Mouse (Mus musculus): Measurements from ENCODE around the gene Gpr35. TPM values are rescaled to one million over a fixed set of nuclear protein-coding genes. Genes with fewer than 3 reads are reported as not detected.

Gpr35 gene
- polyA plus RNA-seq, 1 experiment from 2014 or later: 0.54 TPM

- H3K9ac ChIP-seq (ENCODE audit: low read length): no peak overlapping the region
- 92% methylated on average over 9 of the region's 9 CpGs for WGBS
- no peak for ATAC-seq (ENCODE audit: insufficient number of reproducible peaks, insufficient read depth, low FRiP score, low read depth)
Observed at GRCm38 (mm10) chr1:92916725-92917124, 33.9 kb upstream of the Gpr35 start.

GRCm38 (mm10) chr1:92919151-92919550 lies 31.5 kb upstream of the Gpr35 start:
- peaks cover 65% of the 10 kb centered on the region for H3K36me3 ChIP-seq (ENCODE audit: control insufficient read depth, insufficient read depth, low read length)
- H3K4me2 ChIP-seq (ENCODE audit: low read length): no peak overlapping the region
- no peaks in the 10 kb centered on the region for H3K27me3 ChIP-seq (ENCODE audit: control insufficient read depth, insufficient read depth, low read length)
- no peak overlapping the region for H3K27ac ChIP-seq (replicated peaks in 1 of 2; ENCODE audit: control insufficient read depth in 1 of 2, insufficient read depth in 1 of 2, low read depth in 2 of 2, low read length in 2 of 2)
- peaks cover 9 to 24% of the 10 kb centered on the region in 2 experiments for H3K4me1 ChIP-seq (ENCODE audit: control insufficient read depth in 2 of 2, insufficient read depth in 2 of 2, low read length in 2 of 2)
- H3K4me3 ChIP-seq (ENCODE audit: control insufficient read depth in 1 of 2, insufficient read depth in 1 of 2, low read depth in 1 of 2, low read length in 2 of 2): no peak overlapping the region
- WGBS: 97% methylated on average over 11 of the region's 11 CpGs
- H3K9me3 ChIP-seq (ENCODE audit: control insufficient read depth, low read length): no peaks in the 10 kb centered on the region
- no peak overlapping the region for H3K9ac ChIP-seq (ENCODE audit: low read length)
- no peak for ATAC-seq (ENCODE audit: insufficient number of reproducible peaks, insufficient read depth, low FRiP score, low read depth)

More at GRCm38 (mm10) chr1:92916725-92917124, 33.9 kb upstream of the Gpr35 start:
- H3K27me3 ChIP-seq (ENCODE audit: control insufficient read depth, insufficient read depth, low read length): no peaks in the 10 kb centered on the region
- peaks cover 14 to 30% of the 10 kb centered on the region in 2 experiments for H3K4me1 ChIP-seq (ENCODE audit: control insufficient read depth in 2 of 2, insufficient read depth in 2 of 2, low read length in 2 of 2)
- H3K4me3 ChIP-seq (ENCODE audit: control insufficient read depth in 1 of 2, insufficient read depth in 1 of 2, low read depth in 1 of 2, low read length in 2 of 2): no peak overlapping the region
- no peak overlapping the region for H3K4me2 ChIP-seq (ENCODE audit: low read length)
- H3K27ac ChIP-seq (replicated peaks in 1 of 2; ENCODE audit: control insufficient read depth in 1 of 2, insufficient read depth in 1 of 2, low read depth in 2 of 2, low read length in 2 of 2): no peak overlapping the region
- peaks cover 68% of the 10 kb centered on the region for H3K36me3 ChIP-seq (ENCODE audit: control insufficient read depth, insufficient read depth, low read length)
- no peaks in the 10 kb centered on the region for H3K9me3 ChIP-seq (ENCODE audit: control insufficient read depth, low read length)

GRCm38 (mm10) chr1:92919775-92920174 lies 30.9 kb upstream of the Gpr35 start:
- Histone ChIP-seq H3K9ac (ENCODE audit: low read length) (no peak overlapping the region), H3K4me1 (ENCODE audit: control insufficient read depth in 2 of 2, insufficient read depth in 2 of 2, low read length in 2 of 2) (peaks cover 9 to 24% of the 10 kb centered on the region in 2 experiments), H3K27ac (replicated peaks in 1 of 2; ENCODE audit: control insufficient read depth in 1 of 2, insufficient read depth in 1 of 2, low read depth in 2 of 2, low read length in 2 of 2) (no peak overlapping the region), H3K9me3 (ENCODE audit: control insufficient read depth, low read length) (no peaks in the 10 kb centered on the region), H3K27me3 (ENCODE audit: control insufficient read depth, insufficient read depth, low read length) (no peaks in the 10 kb centered on the region), H3K36me3 (ENCODE audit: control insufficient read depth, insufficient read depth, low read length) (peaks cover 61% of the 10 kb centered on the region), H3K4me3 (ENCODE audit: control insufficient read depth in 1 of 2, insufficient read depth in 1 of 2, low read depth in 1 of 2, low read length in 2 of 2) (no peak overlapping the region), H3K4me2 (ENCODE audit: low read length) (no peak overlapping the region)
- no peak for ATAC-seq (ENCODE audit: insufficient number of reproducible peaks, insufficient read depth, low FRiP score, low read depth)
- 89% methylated on average over 12 of the region's 12 CpGs for WGBS

- Histone ChIP-seq H3K36me3 (ENCODE audit: control insufficient read depth, insufficient read depth, low read length) (peaks cover 52% of the 10 kb centered on the region), H3K27ac (replicated peaks in 1 of 2; ENCODE audit: control insufficient read depth in 1 of 2, insufficient read depth in 1 of 2, low read depth in 2 of 2, low read length in 2 of 2) (peak overlapping the region in 1 of 2 experiments; percentile 21; a peak in 1 of 4 replicates), H3K27me3 (ENCODE audit: control insufficient read depth, insufficient read depth, low read length) (no peaks in the 10 kb centered on the region), H3K9me3 (ENCODE audit: control insufficient read depth, low read length) (no peaks in the 10 kb centered on the region), H3K9ac (ENCODE audit: low read length) (no peak overlapping the region), H3K4me3 (ENCODE audit: control insufficient read depth in 1 of 2, insufficient read depth in 1 of 2, low read depth in 1 of 2, low read length in 2 of 2) (no peak overlapping the region), H3K4me1 (ENCODE audit: control insufficient read depth in 2 of 2, insufficient read depth in 2 of 2, low read length in 2 of 2) (peaks cover 9 to 24% of the 10 kb centered on the region in 2 experiments), H3K4me2 (ENCODE audit: low read length) (no peak overlapping the region)
- ATAC-seq (ENCODE audit: insufficient number of reproducible peaks, insufficient read depth, low FRiP score, low read depth): no peak
- WGBS: 68% methylated on average over 7 of the region's 7 CpGs
Observed at GRCm38 (mm10) chr1:92920474-92921200, 30.0 kb upstream of the Gpr35 start.

- no peaks in the 10 kb centered on the region for H3K27me3 ChIP-seq (ENCODE audit: control insufficient read depth, insufficient read depth, low read length)
- H3K4me3 ChIP-seq (ENCODE audit: control insufficient read depth in 1 of 2, insufficient read depth in 1 of 2, low read depth in 1 of 2, low read length in 2 of 2): no peak overlapping the region
- 39% methylated on average over 4 of the region's 4 CpGs for WGBS
- peaks cover 9 to 24% of the 10 kb centered on the region in 2 experiments for H3K4me1 ChIP-seq (ENCODE audit: control insufficient read depth in 2 of 2, insufficient read depth in 2 of 2, low read length in 2 of 2)
- H3K4me2 ChIP-seq (ENCODE audit: low read length): no peak overlapping the region
- peak overlapping the region; percentile 21 to 46; a peak in 3 of 4 replicates for H3K27ac ChIP-seq (replicated peaks in 1 of 2; ENCODE audit: control insufficient read depth in 1 of 2, insufficient read depth in 1 of 2, low read depth in 2 of 2, low read length in 2 of 2)
- no peaks in the 10 kb centered on the region for H3K9me3 ChIP-seq (ENCODE audit: control insufficient read depth, low read length)
- no peak for ATAC-seq (ENCODE audit: insufficient number of reproducible peaks, insufficient read depth, low FRiP score, low read depth)
- H3K36me3 ChIP-seq (ENCODE audit: control insufficient read depth, insufficient read depth, low read length): peaks cover 44% of the 10 kb centered on the region
- no peak overlapping the region for H3K9ac ChIP-seq (ENCODE audit: low read length)
Observed at GRCm38 (mm10) chr1:92921496-92921895, 29.2 kb upstream of the Gpr35 start.

GRCm38 (mm10) chr1:92930171-92930706 lies 20.4 kb upstream of the Gpr35 start:
- 12% methylated on average over 1 of the region's 1 CpGs for WGBS
- Histone ChIP-seq H3K9ac (ENCODE audit: low read length) (no peak overlapping the region), H3K4me1 (ENCODE audit: control insufficient read depth in 2 of 2, insufficient read depth in 2 of 2, low read length in 2 of 2) (peaks cover 3 to 10% of the 10 kb centered on the region in 2 experiments; a peak in 3 of 4 replicates), H3K27me3 (ENCODE audit: control insufficient read depth, insufficient read depth, low read length) (no peaks in the 10 kb centered on the region), H3K36me3 (ENCODE audit: control insufficient read depth, insufficient read depth, low read length) (no peaks in the 10 kb centered on the region), H3K4me3 (ENCODE audit: control insufficient read depth in 1 of 2, insufficient read depth in 1 of 2, low read depth in 1 of 2, low read length in 2 of 2) (no peak overlapping the region), H3K27ac (replicated peaks in 1 of 2; ENCODE audit: control insufficient read depth in 1 of 2, insufficient read depth in 1 of 2, low read depth in 2 of 2, low read length in 2 of 2) (no peak overlapping the region), H3K4me2 (ENCODE audit: low read length) (no peak overlapping the region), H3K9me3 (ENCODE audit: control insufficient read depth, low read length) (peaks cover 5% of the 10 kb centered on the region; the same call in 1 of the 2 replicates)
- no peak for ATAC-seq (ENCODE audit: insufficient number of reproducible peaks, insufficient read depth, low FRiP score, low read depth)

GRCm38 (mm10) chr1:92933611-92934010 lies 17.1 kb upstream of the Gpr35 start:
- H3K4me1 ChIP-seq (ENCODE audit: control insufficient read depth in 2 of 2, insufficient read depth in 2 of 2, low read length in 2 of 2): peaks cover 7 to 21% of the 10 kb centered on the region in 2 experiments
- peaks cover 5% of the 10 kb centered on the region; the same call in 1 of the 2 replicates for H3K9me3 ChIP-seq (ENCODE audit: control insufficient read depth, low read length)
- 71% methylated on average over 4 of the region's 4 CpGs for WGBS
- peak overlapping the region; percentile 82 for H3K4me2 ChIP-seq (ENCODE audit: low read length)
- peaks cover 9% of the 10 kb centered on the region for H3K36me3 ChIP-seq (ENCODE audit: control insufficient read depth, insufficient read depth, low read length)
- peak overlapping the region; percentile 85 to 95 for H3K27ac ChIP-seq (replicated peaks in 1 of 2; ENCODE audit: control insufficient read depth in 1 of 2, insufficient read depth in 1 of 2, low read depth in 2 of 2, low read length in 2 of 2)
- ATAC-seq (ENCODE audit: insufficient number of reproducible peaks, insufficient read depth, low FRiP score, low read depth): no peak
- H3K4me3 ChIP-seq (ENCODE audit: control insufficient read depth in 1 of 2, insufficient read depth in 1 of 2, low read depth in 1 of 2, low read length in 2 of 2): peak overlapping the region; percentile 57 to 73
- no peaks in the 10 kb centered on the region for H3K27me3 ChIP-seq (ENCODE audit: control insufficient read depth, insufficient read depth, low read length)
- H3K9ac ChIP-seq (ENCODE audit: low read length): peak overlapping the region; percentile 78
